Mouse (Mus musculus) lung, postnatal 0 days (tissue): ENCODE measurements around the gene Gm6377.

ENCODE experiments used
- CTCF ChIP-seq: IDR thresholded peaks from 2 replicates; pipeline ENCODE4 v1.5.1; 2016; ENCODE audit warnings: antibody characterized with exemption, mild to moderate bottlenecking
- EP300 ChIP-seq: IDR thresholded peaks from 2 replicates; pipeline ENCODE4 v1.6.1; 2016; ENCODE audit warnings: antibody characterized with exemption, mild to moderate bottlenecking, control low read depth

- TF ChIP-seq EP300 (no peak), CTCF (no peak)
These were observed 45.3 kb upstream of the Gm6377 start for GRCm38 (mm10) chrX:109151228-109151627.
